Mouse (Mus musculus) adrenal gland, adult 8-10 months (tissue): ENCODE data around the gene Ccdc88c. TPM values are rescaled to one million over a fixed set of nuclear protein-coding genes. Genes with fewer than 3 reads are reported as not detected.
A peak's percentile ranks its signal among the peaks of the same experiment; 100 is the strongest.

Experiments used
- DNase-seq: peaks from one replicate; pipeline ENCODE4 v3.0.0; 2022
- total RNA-seq, 4 experiments: library from RNA; stranded (reverse); gene quantifications; 2 replicates each; pipeline ENCODE4 v1.2.4; 2022

Ccdc88c gene
- 1 to 10 TPM; 1.4 to 4.0 (median 2.7) TPM for total RNA-seq

DNA sequence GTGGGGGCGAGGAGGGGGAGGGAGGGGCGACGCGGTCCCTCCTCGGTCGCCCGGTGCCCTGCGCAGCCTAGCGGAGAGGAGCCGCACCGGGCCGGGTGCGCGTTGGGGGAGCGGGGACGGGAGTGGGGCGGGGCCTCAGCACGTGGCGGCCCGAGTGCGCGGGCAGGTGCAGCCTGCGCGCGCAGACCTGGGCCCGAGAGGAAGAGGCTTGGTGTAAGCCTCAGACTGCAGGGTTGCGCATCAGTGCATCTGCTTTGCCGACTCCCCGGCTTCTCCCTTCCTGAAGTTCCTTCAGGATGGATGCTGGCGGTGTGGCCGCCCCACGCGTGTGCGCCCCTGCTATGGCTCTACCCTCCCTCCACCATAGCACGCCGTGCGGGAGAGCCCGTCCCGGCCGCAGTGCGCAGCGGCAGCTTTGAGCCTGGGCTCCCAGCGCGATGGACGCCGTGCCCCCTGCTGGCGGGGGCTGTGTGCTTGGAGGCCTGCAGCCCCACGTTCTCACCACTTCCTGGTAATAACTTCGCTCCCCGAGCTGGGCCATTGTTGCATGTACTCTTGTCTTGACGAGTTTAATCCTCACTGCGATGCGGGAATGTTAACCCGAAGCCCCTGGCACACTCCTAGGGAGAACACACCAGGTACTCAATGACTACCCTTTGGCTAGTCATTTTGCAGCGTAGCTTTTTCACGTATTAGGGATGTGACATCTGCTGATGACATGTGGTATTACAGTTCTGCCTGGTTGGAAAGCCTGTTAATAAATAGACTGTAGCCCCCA is at the start of gene Ccdc88c:
Ccdc88c (minus strand) TSS at position 103 of the 778 bp plus-strand sequence.
- peak; percentile 44 for DNase-seq

DNA sequence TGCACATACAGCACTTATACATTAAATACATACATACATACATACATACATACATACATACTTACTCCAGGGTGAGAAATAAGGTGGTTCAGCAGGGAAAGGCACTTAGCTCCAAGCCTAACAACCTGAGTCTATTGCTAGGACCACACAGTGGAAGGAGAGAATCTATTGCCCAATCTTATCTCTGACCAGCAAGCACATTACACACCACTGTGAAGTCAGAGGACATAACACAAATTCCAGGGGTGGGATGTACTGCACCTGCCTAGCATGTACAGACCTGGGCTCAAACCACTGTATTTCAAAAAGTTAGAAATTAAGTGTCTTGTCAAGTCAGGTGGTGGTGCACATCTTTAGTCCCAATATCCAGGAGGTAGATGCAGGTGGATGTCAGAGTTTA is 49.1 kb upstream of the Ccdc88c start:
- no peak for DNase-seq

DNA sequence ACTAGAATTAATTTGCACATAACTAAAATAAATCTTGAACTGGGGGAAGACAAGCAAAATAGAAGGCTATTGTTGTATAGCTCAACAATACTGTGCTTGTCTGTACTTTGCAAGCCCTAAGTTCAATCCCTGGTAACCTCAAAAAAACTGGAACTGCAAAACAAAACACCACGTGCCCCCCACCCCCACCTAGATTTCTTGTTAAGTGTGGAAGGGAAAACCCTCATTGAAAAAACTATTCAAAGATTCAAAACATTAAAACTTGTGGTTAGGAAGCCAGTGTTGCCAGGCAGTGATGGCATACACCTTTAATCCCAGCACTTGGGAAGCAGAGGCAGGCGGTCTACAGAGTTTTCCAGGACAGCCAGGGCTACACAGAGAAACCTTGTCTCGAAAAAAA is 46.6 kb upstream of the Ccdc88c start:
- no peak for DNase-seq

DNA sequence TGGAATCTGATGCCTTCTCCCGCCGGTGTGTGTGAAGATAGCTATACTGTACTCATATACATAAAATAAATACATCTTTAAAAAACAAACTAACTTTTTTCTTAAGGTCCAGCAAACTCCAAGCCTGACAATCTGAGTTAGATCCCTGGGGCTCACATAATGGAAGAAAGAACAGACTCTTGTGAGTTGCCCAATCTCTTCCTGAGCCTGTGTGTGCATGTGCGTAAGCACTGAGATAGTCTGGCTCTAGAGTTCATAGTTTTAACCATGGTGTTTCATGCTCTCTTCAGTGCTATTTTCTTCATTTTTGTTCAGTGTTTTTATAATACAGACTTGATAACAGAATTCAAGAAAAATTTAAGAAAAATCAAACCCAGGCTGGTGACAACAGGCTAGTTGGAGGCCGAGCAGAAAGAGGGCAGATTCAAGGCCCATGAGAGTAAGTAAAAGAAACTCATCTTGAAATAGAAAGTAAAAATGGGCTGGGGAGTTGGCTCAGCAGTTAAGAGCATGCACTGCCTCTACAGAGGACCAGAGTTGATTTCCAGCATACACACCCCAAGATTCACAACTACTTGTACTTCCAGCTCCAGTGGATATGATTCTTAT is 46.1 kb upstream of the Ccdc88c start:
- DNase-seq = no peak

DNA sequence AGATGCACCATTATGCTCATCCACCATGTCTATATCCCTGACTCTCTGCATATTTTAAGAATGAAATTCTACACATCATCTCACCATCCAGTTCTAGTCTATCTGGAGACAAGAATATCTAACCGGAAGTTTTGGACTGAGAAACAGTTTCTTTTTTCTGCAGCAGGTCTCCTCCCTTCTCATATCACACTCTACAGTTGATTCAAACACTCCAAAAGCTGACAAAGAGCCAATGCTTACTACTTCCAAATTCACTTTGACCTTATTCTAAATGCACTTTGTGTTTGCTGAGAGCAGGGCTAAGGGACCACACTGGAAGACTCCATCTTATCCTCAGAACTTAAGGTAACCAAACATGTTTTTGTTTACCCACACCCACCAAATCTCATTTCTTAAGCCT is 41.0 kb upstream of the Ccdc88c start:
- no peak for DNase-seq

DNA sequence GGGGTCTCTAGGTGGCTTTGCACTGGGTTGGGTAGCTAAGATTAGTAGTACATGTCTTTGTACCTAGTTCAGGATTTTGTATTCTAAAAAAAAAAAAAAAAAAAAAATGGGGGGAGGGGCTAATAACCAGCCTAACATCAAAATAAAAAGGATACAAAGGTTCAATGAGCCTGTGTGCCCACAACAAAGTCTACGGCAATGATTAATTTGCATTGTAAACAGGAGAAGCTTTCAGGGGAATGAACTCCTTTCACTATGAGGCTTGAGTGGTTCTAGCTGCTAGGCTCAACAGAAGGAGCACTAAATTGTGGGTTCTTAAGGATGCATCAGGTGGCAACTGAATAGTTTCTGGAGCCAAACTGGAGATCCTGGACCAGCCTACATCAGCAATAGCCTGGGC is 37.5 kb upstream of the Ccdc88c start:
- DNase-seq = no peak

DNA sequence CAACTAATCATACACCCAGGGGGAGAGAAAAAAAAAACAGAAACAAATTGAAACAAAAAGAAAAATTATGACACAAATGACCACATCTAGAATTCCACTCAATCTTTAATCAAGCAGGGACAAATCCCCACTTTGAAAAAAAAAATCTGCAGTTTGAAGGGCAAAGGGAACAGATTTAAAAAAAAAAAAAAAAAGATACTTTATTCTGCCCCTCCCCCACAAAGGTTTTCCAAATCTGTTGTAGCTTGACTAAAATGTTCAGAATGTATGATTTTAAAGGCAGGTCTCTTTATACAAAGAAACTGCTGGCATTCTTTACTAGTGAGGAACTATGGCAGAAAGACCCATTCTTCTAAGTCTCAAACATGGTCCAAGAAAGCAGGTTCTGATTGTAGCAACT is 11.1 kb upstream of the Ccdc88c start:
- no peak for DNase-seq

DNA sequence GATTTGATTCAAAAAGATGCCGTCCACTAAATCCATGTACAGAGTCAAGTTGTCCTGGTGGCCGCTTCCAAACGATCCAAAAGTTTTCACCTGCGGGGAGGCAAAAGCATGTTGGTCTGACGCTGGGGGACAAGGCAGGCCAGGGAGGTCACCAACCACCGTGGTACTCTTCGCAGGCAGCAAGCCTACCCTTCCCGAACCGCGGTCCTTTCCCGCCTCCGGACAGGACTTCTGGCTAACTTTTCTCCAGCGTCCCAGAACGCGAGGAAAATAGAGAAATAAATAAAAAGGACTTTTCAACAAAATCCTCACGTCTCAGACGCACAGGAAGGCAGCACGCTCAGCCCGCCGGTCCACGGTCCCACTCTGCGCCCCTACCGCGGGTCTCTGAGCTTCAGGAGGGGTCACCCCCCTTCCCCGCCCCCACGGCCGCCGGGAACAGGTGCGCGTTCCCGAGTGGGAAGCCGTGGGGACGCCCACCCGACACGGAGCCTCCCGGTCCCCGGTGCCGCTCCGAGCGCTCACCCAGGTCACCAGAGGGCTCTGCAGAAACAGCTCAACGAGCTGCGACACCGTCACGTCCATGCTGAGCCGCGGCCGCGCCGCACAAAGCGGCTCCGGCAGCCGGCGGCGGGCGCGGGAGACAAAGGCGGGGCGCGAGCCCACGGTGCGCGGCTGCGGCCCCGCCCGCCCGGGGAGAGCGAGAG is 456 bp downstream of the Ccdc88c start:
- peak; percentile 12 for DNase-seq

DNA sequence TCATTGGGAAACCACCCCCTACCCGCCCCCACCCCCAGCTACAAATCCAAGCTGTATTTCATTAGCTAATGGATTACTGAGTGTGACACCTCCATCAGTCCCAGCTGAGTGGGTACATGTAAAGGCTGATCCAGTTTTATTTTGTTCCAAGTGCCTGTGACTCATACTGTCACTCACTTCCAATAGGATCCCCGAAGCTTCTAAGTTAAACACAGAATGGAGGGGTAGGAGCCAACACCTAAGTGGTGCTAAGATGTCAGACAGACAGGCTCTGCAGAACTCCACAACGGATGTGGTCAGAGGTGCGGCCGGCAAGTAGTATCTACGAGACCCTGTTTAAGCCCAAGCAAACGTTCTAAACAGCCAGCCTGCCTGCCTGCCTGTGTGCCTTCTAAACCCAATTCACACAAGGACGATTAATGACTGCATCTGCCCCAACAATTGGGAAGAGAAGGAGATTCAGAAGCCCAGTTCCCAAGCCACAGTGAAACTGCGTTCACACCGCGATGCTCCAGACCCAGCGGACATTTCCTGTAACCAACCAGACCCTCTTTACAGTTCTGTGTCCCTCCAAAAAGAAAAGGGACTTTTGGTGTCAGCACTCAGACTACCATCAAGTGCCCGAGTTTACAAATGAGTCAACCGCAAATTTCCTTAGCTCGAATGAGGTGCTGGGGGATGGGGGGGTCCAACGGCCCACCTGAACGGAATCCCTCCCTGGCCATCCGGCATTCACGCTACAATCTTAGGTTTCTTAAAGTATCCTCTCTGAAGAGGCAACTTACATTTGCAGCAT is 1.2 kb downstream of the Ccdc88c start:
- no peak for DNase-seq

DNA sequence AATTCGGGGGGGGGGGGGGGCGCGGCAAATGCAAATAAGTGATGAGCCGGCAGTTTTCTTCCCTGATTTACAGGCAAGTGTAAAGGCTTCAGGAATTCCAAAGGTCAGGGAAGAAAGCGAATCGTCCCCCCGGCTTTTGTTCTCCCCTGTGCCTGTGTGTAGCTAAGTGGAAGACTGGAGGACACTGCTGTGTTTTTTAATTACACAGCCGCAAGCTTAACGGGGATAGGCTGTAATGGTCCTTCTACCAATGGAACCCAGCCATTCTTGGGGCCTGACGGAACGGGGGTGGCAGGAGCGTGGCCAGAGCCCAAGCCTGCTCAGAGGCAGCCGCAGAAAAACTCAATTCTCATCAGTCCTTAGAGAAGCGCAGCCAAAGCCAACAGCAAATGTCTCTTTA is 1.9 kb downstream of the Ccdc88c start:
- DNase-seq = no peak

DNA sequence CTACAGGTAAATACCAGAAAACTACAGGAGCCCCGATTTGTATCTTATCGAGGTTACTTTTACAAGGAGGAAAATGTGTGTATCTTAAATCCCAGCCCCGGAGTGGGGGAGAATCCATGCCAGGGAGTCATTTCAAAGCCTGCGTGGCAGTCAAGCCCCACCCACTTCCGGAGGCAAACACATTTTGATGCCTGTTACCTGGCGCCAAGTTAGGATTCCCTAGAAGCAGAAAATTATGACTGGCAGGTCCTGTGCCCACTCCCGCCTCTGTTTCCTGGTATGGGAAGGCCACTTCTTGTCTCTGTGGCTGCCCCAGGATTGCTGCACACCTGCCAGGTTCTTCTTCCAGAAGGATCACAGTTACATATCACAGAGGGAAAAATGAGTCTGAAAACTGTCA is 2.3 kb downstream of the Ccdc88c start:
- no peak for DNase-seq

DNA sequence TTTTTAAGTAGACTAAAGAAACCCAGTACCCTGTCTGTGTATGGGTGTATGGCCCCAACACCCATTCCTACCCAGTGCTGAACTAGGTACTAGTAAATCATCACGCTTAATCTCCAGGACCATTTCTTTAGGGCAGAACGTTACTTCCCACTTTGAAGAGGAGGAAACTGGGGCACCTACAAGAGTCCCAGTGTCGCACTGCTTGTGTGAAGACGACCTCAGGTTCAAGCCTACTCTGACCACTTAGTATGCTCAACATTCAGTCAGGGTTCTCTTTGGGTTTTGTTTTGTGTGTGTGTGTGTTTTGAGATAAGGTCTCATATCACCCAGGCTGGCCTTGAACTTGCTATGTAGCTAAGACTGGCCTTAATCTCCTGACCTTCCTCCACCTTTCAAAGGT is 2.8 kb downstream of the Ccdc88c start:
- no peak for DNase-seq

DNA sequence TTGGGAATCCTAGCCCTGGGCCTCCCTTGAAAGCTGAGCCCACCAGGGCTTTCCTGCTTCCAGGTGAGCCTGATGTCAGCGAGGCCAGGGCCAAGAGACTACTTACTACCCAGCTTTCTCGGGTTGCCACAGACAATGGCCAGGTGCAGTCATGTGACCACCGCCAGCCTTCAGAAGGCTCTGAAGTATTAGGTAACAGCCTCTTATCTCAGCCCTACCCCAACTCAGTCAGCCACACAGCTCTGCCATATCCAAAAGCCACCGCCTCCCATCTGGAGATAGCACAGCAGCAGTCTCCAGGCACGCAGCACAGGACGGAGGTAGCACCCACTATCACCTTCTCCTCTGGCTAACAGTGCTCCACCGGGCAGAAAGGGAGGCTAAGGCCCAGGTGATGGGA is 3.5 kb downstream of the Ccdc88c start:
- DNase-seq = no peak

DNA sequence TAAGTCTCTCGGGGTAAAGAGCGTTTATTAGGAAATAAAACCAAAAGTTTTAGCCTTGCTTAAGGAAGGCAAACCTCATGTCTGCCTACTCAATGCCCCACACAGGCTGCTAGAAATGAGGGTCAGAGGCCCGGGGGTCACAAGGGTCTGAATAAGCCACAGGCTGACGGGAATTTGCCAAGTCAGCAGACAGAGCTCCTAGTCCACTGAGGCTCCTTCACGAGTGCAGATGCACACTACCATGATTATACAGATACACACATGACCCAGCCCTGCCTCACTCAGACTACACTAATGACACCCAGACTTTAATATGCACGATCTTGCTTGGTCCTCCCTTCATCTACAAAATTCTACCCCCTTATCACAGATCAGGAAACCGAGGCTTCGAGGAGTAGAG is 4.0 kb downstream of the Ccdc88c start:
- no peak for DNase-seq

DNA sequence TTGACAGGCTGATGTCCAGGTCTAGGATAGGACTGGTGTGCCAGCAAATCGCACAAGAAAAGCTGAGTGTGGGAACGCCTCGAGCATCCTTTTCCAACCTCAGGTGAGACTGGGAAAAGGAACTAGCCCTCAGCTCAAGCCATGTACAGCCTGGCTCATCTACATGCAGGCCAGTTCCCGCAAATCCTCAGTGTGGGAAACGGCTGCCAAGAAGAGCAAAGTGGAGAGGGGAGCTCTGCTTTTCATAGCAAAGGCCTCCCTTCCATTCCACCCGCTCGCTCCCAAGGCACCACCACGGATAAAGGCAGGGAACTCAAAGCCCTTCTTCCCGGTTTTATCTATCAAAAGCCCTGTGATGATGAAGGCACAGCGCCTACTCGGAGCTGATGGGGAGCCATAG is 5.7 kb downstream of the Ccdc88c start:
- DNase-seq = no peak

DNA sequence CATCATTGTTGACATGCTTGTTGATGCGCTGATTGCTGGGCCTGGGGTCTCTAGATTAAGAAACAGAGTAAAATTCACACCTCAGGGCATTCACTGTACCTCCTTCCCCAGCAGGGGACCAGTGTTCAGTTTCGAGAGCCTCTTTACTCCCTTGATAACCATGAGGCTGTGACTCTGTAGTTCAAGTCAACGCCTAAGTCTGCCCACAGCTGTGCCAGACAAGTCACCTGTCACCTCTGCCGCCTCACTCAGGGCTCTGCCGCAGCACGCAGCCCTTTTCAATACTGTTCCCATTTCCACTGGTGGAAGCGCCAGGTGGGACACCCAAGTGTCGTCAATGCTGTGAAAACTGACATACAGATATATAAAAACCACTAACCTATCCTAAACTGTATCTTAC is 6.5 kb downstream of the Ccdc88c start:
- DNase-seq = no peak

DNA sequence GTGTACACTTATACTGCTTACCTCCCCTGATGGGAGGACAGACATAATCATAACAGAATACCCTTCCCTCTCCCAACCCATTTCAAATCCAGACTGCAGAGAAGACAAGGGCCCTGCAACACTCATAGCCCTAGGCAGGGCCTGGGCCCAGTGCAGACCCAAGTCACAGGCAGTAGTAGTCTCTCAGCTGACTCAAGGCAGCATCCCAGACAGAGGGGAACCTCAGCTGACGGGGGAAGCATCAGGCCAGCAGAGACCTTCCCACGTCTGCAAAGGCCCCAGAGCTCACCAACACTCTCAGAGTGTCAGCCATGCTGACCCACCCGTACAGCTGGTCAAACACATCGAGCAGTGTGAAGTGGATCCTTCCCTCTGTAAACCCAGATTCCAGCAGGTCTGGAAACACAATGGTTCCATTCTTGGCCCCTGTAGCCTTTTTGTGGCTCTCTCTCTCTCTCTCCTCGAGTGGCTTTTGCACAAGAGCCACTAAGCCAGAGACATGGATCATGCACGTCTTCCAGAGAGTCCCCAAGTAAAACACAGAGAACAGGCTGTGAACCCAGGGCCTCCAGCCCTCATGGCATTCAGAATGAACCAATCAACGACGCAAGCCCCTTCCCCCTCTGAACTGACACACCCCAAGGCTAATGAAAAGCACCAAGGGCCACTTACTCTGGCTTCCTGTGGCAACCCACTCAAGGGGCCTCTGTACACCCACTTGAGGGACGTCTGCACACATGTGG is 7.2 kb downstream of the Ccdc88c start:
- no peak for DNase-seq

DNA sequence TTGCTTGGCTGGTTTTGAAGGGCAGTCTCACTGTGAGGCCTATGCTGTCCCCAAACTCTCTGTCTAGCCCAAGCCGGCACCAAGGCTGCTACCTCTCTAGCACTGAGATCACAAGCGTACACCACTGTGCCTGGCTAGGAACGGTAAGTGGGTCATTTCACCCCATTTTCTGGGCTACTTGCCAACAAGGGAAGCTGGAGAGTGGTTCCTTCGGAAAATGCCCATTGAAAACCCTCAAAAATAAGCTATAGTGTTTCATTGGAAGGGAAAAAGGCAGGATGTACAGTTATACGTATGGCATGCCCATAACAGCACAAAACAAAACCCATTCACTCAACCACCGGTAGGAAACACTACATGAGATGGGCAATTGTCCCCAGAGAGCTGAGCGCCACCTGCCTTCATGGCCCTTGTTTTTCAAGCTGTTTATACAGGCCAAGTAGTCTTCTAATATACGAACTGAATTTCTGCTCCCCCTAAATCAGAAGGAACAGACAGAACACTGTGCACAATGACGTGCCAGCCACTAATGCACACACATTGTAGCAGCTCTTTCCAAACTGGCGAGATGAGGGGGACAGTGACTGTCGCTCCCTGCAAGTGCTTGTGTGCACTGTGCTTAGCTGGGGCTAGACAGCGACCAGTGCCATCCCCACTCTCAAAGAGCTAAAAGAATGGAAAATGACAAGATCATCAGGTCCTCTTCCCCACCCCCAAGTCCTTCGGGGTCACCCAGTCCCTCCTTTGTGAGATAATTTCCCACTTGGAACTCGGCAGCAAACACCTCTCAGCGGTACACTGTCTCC is 8.4 kb downstream of the Ccdc88c start:
- DNase-seq = no peak

DNA sequence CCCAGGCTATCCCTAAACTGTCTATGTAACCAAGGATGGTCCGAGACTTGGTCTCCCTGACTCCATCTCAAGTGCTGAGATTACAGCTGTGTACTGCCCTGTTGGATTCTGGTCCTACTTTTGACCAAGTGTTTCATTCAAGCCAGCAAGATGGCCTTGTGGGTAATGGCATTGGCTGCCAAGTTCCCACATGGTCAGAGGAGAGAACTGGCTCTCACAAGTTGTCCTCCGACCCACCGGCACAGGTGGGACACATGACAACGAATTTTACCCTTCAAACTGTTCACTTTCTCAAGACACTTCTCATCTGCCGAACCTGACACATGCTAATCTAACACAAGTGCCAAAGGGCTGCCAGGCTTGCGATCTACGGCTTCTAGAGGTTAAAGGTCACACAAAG is 9.4 kb downstream of the Ccdc88c start:
- no peak for DNase-seq

DNA sequence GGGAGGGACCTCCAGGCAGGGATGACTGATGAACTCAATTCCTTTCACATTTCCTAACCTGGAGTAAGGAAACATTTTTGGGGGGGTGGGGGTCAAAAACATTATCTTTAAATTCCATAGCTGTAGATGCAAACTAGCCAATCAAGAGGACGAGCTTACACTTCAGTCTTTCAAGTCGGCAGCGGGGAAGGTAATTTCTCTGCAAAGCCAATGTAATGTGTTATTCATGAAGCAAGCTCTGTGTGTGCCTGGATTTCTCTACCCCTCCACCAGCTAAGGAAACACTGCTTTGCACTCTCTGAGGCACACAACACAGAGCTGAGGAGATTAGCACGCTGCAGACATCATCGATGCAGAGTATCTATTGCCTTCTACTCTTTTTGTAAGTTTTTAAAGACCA is 9.8 kb downstream of the Ccdc88c start:
- no peak for DNase-seq

DNA sequence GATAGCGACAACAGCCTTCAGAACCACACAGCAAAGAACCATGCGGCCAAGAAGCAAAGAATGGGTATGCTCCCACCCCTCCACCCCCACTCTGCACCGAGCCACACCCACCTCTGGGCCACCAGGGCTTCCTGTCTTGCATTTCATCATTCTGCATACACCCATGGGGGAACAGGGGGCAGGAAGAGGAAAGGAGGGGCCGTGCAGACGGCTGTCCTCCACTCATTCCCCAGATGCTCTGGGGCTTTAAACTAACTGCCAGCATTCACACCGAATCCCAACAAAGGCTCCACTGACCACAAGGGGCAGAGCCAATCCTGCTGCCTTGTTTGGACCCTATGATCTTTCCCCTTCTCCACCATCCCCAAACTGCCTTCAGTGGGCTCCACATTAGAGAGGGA is 10.9 kb downstream of the Ccdc88c start:
- DNase-seq = no peak
